Mouse (Mus musculus) lung, postnatal 0 days (tissue): Measurements from ENCODE around the gene Pik3r5. TPM values are rescaled to one million over a fixed set of nuclear protein-coding genes. Genes with fewer than 3 reads are reported as not detected.

ENCODE experiments used
- ATAC-seq: fragments of 200-750 bp; cut with Nextera tagmentation; 2 replicates; pipeline ENCODE4 v1.8.0; 2017; ENCODE audit warnings: moderate library complexity
- DNase-seq: peaks from one replicate; pipeline ENCODE4 v3.0.0-alpha.2; 2016; ENCODE audit warnings: low spot score
- H3K27ac ChIP-seq: fragments of 300-500 bp; sonication (generic); 2 replicates; pipeline ENCODE4 v1.5.1; 2014; ENCODE audit warnings: antibody characterized with exemption, mild to moderate bottlenecking, low read length, mixed read lengths
- H3K27me3 ChIP-seq: fragments of 300-500 bp; sonication (generic); replicated peaks from 2 replicates; pipeline ENCODE4 v1.6.1; 2014; ENCODE audit warnings: low read length, mixed read lengths; ENCODE audit not compliant: insufficient read depth
- H3K36me3 ChIP-seq: fragments of 300-500 bp; sonication (generic); 2 replicates; pipeline ENCODE4 v1.6.1; 2014; ENCODE audit warnings: low read length, mixed read lengths; ENCODE audit not compliant: insufficient read depth
- H3K4me1 ChIP-seq: fragments of 300-500 bp; sonication (generic); 2 replicates; pipeline ENCODE4 v1.6.1; 2014; ENCODE audit warnings: antibody characterized with exemption, low read depth, low read length, mixed read lengths; ENCODE audit not compliant: insufficient read depth
- H3K4me2 ChIP-seq: fragments of 300-500 bp; sonication (generic); replicated peaks from 2 replicates; pipeline ENCODE4 v1.6.1; 2014; ENCODE audit warnings: low read depth, mild to moderate bottlenecking, low read length, moderate library complexity, mixed read lengths
- H3K4me3 ChIP-seq: fragments of 300-500 bp; sonication (generic); 2 replicates; pipeline ENCODE4 v1.5.1; 2014; ENCODE audit warnings: low read depth, low read length
- H3K9ac ChIP-seq: fragments of 300-500 bp; sonication (generic); replicated peaks from 2 replicates; pipeline ENCODE4 v1.6.1; 2014; ENCODE audit warnings: low read depth, mild to moderate bottlenecking
- H3K9me3 ChIP-seq: fragments of 300-500 bp; sonication (generic); 2 replicates; pipeline ENCODE4 v1.6.1; 2016; ENCODE audit warnings: low read length, mixed read lengths
- CTCF ChIP-seq: IDR thresholded peaks from 2 replicates; pipeline ENCODE4 v1.5.1; 2016; ENCODE audit warnings: antibody characterized with exemption, mild to moderate bottlenecking
- EP300 ChIP-seq: IDR thresholded peaks from 2 replicates; pipeline ENCODE4 v1.6.1; 2016; ENCODE audit warnings: antibody characterized with exemption, mild to moderate bottlenecking, control low read depth
- WGBS: fragments of 180-500 bp; shearing (Covaris S2); extraction: QIAGEN DNeasy Blood & Tissue Kit; methylation state at CpG from one replicate; pipeline ENCODE4 v1.1.7; 2014; 5-methylcytosine and 5-hydroxymethylcytosine counted together
- polyA plus RNA-seq: library from polyadenylated mRNA; unstranded; fragments of >200 nt; fragmentation: Nextera tagmentation; extraction: Ambion mirVana; gene quantifications from 2 replicates; pipeline ENCODE4 v1.2.1, GENCODE M21; 2015

Gene Pik3r5
- polyA plus RNA-seq: 1.1 and 1.2 TPM in 2 replicates

DNA sequence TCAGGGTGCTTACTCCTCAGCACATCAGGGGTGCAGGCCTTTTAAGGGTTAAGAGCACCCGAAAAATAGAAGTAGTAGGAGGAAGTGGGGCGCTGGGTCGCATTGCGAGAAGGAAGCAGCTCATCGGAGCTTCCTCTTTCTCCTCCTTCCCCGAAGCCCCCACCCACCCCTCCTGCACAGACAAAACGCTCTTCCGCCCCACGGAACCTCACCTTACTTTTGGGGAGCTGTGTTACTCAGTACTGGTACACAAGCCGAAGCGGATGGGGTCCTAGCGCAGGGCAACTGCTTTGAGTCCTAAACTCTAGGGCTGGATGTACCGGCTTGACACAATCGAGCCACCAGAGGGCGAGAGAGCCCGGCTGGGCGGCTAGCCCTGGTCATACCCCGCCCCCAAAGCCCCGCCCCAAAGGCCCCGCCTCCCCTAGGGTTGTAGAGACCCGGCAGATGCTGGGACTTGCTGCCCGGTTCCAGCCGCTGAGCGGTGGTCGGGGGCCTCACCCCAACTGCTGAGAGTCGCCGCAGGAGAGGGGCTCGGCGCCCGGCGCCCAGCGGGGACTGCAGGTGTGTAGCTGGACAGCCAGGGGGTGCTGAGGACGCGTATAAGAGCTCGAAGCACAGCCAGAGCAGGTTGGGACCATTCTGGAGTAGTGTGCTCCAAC is at the start of gene Pik3r5:
TSS of gene Pik3r5 (plus strand) at position 423 of the 662 bp plus-strand sequence.
- no peak within 1 kb of the TSS for H3K27ac ChIP-seq
- ATAC-seq (peak; percentile 95), DNase-seq (peak; percentile 84)
- no peaks in the 10 kb centered on the region for H3K9me3 ChIP-seq
- no peaks in the 10 kb centered on the region for H3K4me1 ChIP-seq
- no peak within 1 kb of the TSS for H3K9ac ChIP-seq
- H3K4me2 ChIP-seq: peak within 1 kb of the TSS; percentile 62
- WGBS: 5% methylated on average over 35 of the region's 35 CpGs
- H3K36me3 ChIP-seq: no peaks in the 10 kb centered on the region
- H3K27me3 ChIP-seq: no peaks in the 10 kb centered on the region
- TF ChIP-seq EP300 (no peak), CTCF (peak; percentile 76)
- H3K4me3 ChIP-seq: peak within 1 kb of the TSS; percentile 33

DNA sequence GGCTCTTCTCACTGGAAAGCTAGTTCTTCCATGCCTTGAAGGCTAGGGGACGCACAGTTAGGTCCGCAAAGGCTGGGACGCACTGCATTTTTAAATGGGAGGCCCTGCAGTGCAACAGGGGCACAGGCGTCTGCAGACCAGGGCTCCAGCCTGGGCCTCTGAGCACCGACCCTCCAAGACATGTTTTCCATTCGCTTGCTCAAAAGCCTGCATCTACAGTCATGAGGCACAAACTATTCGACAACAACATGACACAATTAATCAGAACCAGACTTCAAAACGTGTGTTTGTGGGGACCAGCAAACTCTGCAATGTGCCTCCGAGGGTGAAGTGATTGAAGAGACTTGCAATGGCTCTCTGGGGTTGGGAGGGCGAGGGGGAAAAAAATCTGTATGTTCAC is 48.4 kb upstream of the Pik3r5 start:
- DNase-seq (no peak), ATAC-seq (no peak)
- H3K36me3 ChIP-seq: no peaks in the 10 kb centered on the region
- peaks cover 12% of the 10 kb centered on the region for H3K4me1 ChIP-seq
- WGBS: 61% methylated on average over 10 of the region's 10 CpGs
- no peak overlapping the region for H3K27ac ChIP-seq
- H3K9ac ChIP-seq: no peak overlapping the region
- peaks cover 49% of the 10 kb centered on the region for H3K27me3 ChIP-seq
- H3K4me2 ChIP-seq: no peak overlapping the region
- H3K4me3 ChIP-seq: no peak overlapping the region
- H3K9me3 ChIP-seq: no peaks in the 10 kb centered on the region
- TF ChIP-seq EP300: no peak

DNA sequence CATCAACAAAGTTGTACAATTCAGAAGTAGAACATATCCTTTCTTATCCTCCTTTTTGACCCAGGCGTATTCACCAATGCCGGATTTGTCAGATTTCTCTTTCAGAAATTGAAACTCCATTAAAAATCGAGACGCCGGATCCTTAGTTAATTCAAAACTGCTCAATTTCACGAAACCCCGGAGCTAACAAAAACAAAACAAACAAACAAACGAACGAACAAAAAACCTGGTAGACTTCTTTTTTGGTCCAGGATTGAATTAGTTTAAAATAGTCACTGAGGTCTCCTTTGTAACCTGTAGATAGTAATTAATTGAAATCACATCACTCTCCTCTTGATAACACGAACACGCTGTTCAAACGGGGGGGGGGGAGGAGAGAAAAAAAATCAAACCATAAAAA is 47.8 kb upstream of the Pik3r5 start:
- Histone ChIP-seq H3K4me3 (peak overlapping the region; percentile 68; the same call in 1 of the 2 replicates), H3K9ac (no peak overlapping the region), H3K9me3 (no peaks in the 10 kb centered on the region), H3K27ac (no peak overlapping the region), H3K4me1 (peaks cover 12% of the 10 kb centered on the region), H3K36me3 (no peaks in the 10 kb centered on the region), H3K27me3 (peaks cover 53% of the 10 kb centered on the region), H3K4me2 (peak overlapping the region; percentile 93; the same call in 1 of the 2 replicates)
- no peak for DNase-seq
- ATAC-seq: no peak
- no peak for TF ChIP-seq EP300
- no peak for TF ChIP-seq CTCF
- WGBS: 26% methylated on average over 12 of the region's 12 CpGs

DNA sequence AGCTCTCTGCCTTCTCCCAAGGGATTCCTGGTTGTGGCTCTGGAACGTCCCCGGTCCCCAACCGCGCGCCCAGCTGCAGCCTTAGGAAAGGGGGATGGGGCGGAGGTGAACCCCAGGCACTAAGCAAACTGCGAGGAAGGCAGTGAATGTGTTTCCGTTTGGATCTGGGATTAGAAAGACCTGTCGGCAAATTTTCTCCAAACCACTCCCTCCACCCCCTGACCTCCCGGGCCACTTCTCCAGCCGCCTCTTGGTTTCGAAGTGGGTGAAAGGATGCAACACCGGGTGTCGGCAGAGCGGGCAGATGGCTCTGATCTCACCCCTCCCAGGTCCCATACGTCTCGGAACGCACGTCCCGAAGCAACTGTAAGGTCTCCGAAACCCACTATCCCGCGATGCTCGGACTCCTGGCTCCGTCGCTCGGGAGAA is 47.3 kb upstream of the Pik3r5 start:
- no peaks in the 10 kb centered on the region for H3K36me3 ChIP-seq
- DNase-seq: no peak
- peaks cover 12% of the 10 kb centered on the region for H3K4me1 ChIP-seq
- H3K9me3 ChIP-seq: no peaks in the 10 kb centered on the region
- TF ChIP-seq EP300: no peak
- no peak for TF ChIP-seq CTCF
- H3K4me2 ChIP-seq: peak overlapping the region; percentile 93
- H3K9ac ChIP-seq: no peak overlapping the region
- 4% methylated on average over 24 of the region's 27 CpGs for WGBS
- no peak overlapping the region for H3K27ac ChIP-seq
- peak overlapping the region; percentile 68 for H3K4me3 ChIP-seq
- ATAC-seq: no peak
- peaks cover 50% of the 10 kb centered on the region for H3K27me3 ChIP-seq

DNA sequence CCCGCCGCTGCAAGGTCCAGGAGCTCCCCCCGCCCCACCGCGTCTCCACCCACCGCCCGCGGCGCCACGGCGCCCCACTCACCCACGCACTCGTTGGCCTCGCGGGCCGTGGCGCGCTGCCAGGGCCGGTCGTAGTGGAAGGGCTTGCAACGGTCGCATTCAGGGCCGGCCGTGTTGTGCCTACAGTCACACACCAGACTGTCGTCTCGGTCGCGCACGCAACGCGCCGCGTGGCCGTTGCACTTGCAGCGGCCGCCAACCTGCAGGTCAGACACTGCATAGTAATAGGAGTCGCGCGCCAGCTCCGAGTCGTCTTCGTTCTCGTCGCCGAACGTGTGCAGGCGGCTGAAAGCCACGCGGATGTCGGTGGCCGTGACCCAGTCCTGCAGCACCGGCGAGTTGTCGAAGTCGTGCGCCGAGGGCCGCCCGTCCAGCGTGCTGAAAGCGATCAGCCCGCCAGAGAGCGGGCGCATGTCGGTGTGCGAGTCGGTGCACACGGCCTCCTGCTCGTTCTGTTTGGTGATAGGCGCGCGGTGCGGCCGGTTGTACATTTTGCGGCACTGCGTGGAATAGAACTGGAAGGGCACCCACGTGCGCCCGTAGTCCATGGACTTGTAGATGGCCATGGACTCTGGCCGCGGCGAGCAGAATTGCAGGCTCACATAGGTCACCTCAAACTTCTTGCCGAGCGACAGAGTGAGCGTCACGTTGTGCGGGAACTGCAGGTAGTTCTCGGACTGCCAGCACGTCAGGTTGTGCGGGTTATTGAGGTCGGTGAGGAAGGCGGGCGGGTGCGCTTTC is 46.7 kb upstream of the Pik3r5 start:
- ATAC-seq (peak; percentile 36), DNase-seq (peak; percentile 47)
- peak overlapping the region; percentile 68 for H3K4me3 ChIP-seq
- no peaks in the 10 kb centered on the region for H3K9me3 ChIP-seq
- no peak overlapping the region for H3K9ac ChIP-seq
- H3K36me3 ChIP-seq: no peaks in the 10 kb centered on the region
- no peak overlapping the region for H3K27ac ChIP-seq
- H3K4me2 ChIP-seq: peak overlapping the region; percentile 93
- WGBS: 2% methylated on average over 83 of the region's 94 CpGs
- TF ChIP-seq EP300 (no peak), CTCF (no peak)
- peaks cover 12% of the 10 kb centered on the region for H3K4me1 ChIP-seq
- peaks cover 54% of the 10 kb centered on the region for H3K27me3 ChIP-seq

DNA sequence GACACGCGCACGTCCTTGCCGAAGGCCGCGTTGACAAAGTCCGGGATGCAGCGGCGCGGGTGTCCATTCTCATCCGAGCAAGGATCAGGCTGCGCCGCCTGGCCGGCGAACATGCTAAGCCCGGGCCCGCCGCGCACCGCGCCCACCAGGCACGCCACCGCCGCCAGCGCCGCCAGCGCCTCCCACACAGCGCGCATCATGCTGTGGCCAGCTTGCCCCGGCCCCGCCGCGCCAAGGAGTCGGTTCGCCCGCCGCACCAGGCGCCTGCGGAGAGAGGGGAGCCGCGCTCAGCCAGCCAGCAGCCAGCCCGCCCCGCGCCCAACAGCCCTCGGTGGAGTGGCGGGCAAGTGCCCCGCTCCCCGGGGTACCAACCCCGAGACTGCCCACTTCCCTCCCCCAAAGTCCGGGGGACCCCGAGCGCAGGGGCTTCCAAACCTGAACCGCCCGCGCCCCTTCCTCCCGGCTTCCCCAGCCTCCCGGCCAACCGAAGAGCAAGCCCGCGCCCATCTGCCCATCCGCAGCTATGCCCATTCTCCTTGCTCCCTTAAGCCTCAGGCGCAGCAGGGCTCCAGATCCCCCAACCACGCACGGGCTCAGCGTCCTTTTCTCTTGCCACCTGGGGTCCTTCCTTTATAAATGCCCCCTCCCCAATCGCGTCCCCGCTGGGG is 45.9 kb upstream of the Pik3r5 start:
- Histone ChIP-seq H3K9ac (peak overlapping the region; percentile 42; the same call in 1 of the 2 replicates), H3K4me2 (peak overlapping the region; percentile 93), H3K36me3 (no peaks in the 10 kb centered on the region), H3K9me3 (no peaks in the 10 kb centered on the region), H3K4me3 (peak overlapping the region; percentile 68), H3K27me3 (peaks cover 54% of the 10 kb centered on the region), H3K4me1 (peaks cover 12% of the 10 kb centered on the region), H3K27ac (no peak overlapping the region; the same call in 1 of the 2 replicates)
- TF ChIP-seq CTCF (no peak), EP300 (no peak)
- DNase-seq: no peak
- ATAC-seq: peak; percentile 47
- WGBS: 2% methylated on average over 47 of the region's 68 CpGs
